Mouse (Mus musculus): ENCODE data around the gene Pth. TPM values are rescaled to one million over a fixed set of nuclear protein-coding genes. Genes with fewer than 3 reads are reported as not detected.

Gene Pth
- not detected in 2 replicates for polyA plus RNA-seq (2015; fragmentation: Nextera tagmentation; extraction: Ambion mirVana)

GRCm38 (mm10) chr7:113388470-113388869 is at the start of gene Pth:
TSS of gene Pth (minus strand) at chr7:113388570.

DNA sequence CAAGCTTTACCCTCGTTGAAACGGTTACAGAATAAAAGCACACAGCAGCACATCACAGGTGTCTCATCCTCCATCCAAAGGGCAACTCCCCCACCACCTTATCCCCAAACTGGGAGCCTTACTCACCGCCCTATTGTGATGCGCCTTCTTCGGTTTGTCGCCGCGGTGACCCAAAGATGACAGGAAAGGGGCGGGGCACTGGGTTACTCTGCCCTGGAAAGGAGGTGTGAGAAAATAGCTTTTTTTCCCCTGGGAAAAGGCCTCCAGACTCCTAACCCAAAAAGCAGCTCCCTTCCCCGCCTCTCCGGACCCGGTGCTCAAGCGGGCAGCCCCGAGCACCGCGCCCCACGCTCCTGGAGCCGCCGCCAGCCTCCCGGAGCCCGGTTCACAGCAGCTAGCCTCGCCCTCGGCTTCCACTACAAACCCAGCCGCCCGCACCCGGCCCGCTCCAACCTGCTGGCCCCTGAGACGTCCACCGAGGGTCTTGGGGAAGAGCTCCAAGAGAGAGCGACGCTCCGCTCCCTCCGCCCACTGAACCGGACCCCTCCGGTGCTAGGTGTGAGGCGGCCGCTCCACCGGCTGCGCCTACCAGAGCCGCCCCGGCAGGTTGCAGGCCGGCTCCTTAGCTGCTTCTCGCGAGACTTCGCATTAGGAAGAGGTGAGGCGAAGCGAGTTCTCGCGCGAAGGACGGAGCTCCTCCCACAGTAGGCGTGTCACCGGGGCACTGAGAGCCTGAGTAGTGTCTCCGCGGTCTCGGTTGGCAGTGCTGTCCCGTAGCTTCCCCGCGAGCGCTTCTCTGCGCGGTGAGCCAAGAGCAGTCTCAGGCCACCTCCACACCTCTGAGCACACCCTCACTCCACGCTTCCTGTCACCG is 19.4 kb downstream of the Pth start, which contains the start of gene Btbd10:
Btbd10 (minus strand) TSS at position 647 of the 874 bp plus-strand sequence.

Other genes starting within 250 kb of the Pth start
- 8.9 and 10.5 TPM in 2 replicates for gene Arntl, start 181.1 kb downstream of the Pth start, polyA plus RNA-seq (2015; fragmentation: Nextera tagmentation; extraction: Ambion mirVana)
- 23.6 and 25.3 TPM in 2 replicates for gene Btbd10, start 19.2 kb downstream of the Pth start, polyA plus RNA-seq (2015; fragmentation: Nextera tagmentation; extraction: Ambion mirVana)
- 72.7 and 99.2 TPM in 2 replicates for gene Far1, start 125.3 kb upstream of the Pth start, polyA plus RNA-seq (2015; fragmentation: Nextera tagmentation; extraction: Ambion mirVana)